Mouse (Mus musculus): ENCODE measurements around the gene Efl1.

Gene Efl1

DNA sequence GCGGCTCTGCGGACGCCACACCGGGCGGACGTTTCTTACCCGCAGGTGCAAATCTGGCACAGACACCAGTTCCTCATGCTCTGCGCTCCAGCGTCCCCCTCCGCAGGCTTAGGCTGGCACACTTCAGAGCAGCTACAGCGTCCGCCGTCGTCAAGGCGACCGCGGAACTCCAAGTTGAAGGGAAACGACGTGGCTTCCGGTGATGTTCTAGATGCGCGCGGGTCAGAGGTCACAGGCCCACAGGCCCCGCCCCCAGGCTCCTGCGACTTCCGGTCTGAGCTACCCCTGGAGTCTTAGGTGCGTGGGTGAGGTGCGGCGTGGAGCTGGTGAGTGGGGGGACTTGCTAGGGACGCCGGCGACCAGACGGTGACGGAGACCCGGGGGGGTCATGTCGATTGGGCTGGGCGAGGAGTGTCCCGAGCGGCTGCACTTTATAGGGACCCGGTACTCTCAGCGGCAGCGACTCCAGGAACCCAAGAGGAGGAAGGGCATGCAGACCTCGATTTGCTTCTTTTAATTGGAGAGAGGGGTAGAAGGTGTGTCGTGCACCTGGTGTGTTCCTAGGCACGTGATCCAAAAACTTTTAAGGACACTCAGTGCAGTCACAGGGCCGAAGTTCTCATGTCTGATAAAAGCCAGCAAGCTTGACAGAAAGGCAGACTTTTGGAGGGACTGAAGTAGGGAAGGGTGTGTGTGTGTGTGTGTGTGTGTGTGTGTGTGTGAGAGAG is at the start of gene Efl1, which contains the start of gene Saxo2:
Gene Efl1, plus strand, starts transcription at position 262 of the 728 bp plus-strand sequence.
Gene Saxo2, minus strand, starts transcription at position 176 of the 728 bp plus-strand sequence.
- peak within 1 kb of the TSS; percentile 85 for H3K4me3 ChIP-seq (replicated peaks; ENCODE audit: low read length)
- TF ChIP-seq POU5F1 (IDR thresholded peaks at IDR 0.05; ENCODE audit: borderline replicate concordance, low read length) (no peak), CTCF (conservative IDR thresholded peaks at IDR 0.05; ENCODE audit: low read length) (no peak), NANOG (IDR thresholded peaks at IDR 0.05; ENCODE audit: borderline replicate concordance, low read length) (no peak)

DNA sequence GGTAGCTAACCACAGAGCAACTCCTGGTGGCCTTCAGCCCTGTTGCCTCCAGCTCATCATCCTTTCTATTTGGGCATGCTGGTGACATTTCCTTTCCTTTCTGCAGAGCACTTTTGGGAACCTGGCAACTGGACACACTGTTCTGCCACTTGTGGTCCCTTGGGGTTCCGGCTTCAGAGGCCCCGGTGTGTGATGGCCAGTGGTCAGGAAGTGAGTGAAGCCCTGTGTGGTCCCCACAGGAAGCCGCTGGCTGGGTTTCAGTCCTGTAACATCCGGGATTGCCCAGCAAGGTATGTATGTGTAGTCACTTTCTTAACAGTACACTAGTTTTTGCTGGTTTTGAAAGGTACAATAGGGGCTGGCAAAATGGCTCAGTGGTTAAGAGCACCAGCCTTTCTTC is 46.4 kb upstream of the Efl1 start:
- TF ChIP-seq CTCF (conservative IDR thresholded peaks at IDR 0.05; ENCODE audit: low read length) (no peak), POU5F1 (IDR thresholded peaks at IDR 0.05; ENCODE audit: borderline replicate concordance, low read length) (no peak), NANOG (IDR thresholded peaks at IDR 0.05; ENCODE audit: borderline replicate concordance, low read length) (no peak)
- Histone ChIP-seq H3K4me1 (replicated peaks; ENCODE audit: low read depth, low read length) (no peaks in the 10 kb centered on the region), H3K9me3 (ENCODE audit: low read length) (no peaks in the 10 kb centered on the region), H3K27me3 (ENCODE audit: insufficient read depth, low read length) (no peaks in the 10 kb centered on the region), H3K4me3 (replicated peaks; ENCODE audit: low read length) (no peak overlapping the region), H3K36me3 (ENCODE audit: insufficient read depth, low read length) (no peaks in the 10 kb centered on the region)

More for the DNA sequence above, at the start of gene Efl1, which contains the start of gene Saxo2:
- Histone ChIP-seq H3K4me1 (replicated peaks; ENCODE audit: low read depth, low read length) (peaks cover 14% of the 10 kb centered on the region), H3K36me3 (ENCODE audit: insufficient read depth, low read length) (peaks cover 17% of the 10 kb centered on the region), H3K9me3 (ENCODE audit: low read length) (0 out of 2 replicates have a peak, but pooled peaks cover 3% of the 10 kb centered on the region), H3K27me3 (ENCODE audit: insufficient read depth, low read length) (no peaks in the 10 kb centered on the region)

DNA sequence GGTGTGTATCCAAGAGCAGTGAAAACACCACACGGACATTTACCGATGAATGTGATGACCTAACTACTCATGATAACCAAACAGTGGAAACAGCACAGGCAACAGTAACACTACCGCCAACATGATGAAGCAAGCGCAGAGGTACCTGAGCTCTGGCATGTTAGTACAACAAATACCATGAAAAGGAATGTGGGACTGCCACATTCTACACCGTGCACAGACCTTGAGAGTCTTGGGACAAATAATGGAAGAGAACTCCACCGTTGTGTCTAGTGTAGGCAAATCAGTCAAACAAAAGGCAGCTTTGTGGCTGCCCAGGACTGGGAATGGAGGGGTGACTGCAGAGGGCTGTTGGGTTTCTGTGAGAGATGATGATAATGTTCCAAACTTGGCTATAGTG is 43.0 kb upstream of the Efl1 start:
- no peaks in the 10 kb centered on the region for H3K4me1 ChIP-seq (replicated peaks; ENCODE audit: low read depth, low read length)
- no peaks in the 10 kb centered on the region for H3K9me3 ChIP-seq (ENCODE audit: low read length)
- H3K4me3 ChIP-seq (replicated peaks; ENCODE audit: low read length) = no peak overlapping the region
- TF ChIP-seq CTCF (conservative IDR thresholded peaks at IDR 0.05; ENCODE audit: low read length) (no peak), NANOG (IDR thresholded peaks at IDR 0.05; ENCODE audit: borderline replicate concordance, low read length) (no peak), POU5F1 (IDR thresholded peaks at IDR 0.05; ENCODE audit: borderline replicate concordance, low read length) (no peak)
- H3K36me3 ChIP-seq (ENCODE audit: insufficient read depth, low read length) = no peaks in the 10 kb centered on the region
- no peaks in the 10 kb centered on the region for H3K27me3 ChIP-seq (ENCODE audit: insufficient read depth, low read length)

DNA sequence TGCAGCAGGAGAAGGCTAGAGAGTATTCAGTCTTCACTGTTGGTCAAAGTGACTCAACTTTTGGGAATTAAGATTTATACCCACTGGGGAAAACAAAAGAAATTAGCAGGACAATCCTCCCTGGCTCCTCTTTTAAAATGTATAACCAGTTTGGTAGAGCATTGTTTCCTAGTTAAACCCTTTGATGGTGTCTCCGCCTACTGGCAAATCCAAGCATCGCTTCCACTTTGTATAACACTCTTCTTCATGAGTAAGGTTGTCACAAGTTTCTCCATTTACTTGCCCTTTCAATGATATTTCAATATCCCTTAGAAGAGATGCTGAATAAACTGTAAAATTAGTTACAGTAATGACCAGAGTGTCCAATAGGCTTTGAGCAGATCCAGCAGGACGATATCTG is 38.8 kb upstream of the Efl1 start:
- no peaks in the 10 kb centered on the region for H3K36me3 ChIP-seq (ENCODE audit: insufficient read depth, low read length)
- H3K27me3 ChIP-seq (ENCODE audit: insufficient read depth, low read length) = no peaks in the 10 kb centered on the region
- no peaks in the 10 kb centered on the region for H3K9me3 ChIP-seq (ENCODE audit: low read length)
- no peak overlapping the region for H3K4me3 ChIP-seq (replicated peaks; ENCODE audit: low read length)
- no peaks in the 10 kb centered on the region for H3K4me1 ChIP-seq (replicated peaks; ENCODE audit: low read depth, low read length)
- no peak for TF ChIP-seq NANOG (IDR thresholded peaks at IDR 0.05; ENCODE audit: borderline replicate concordance, low read length)
- TF ChIP-seq CTCF (conservative IDR thresholded peaks at IDR 0.05; ENCODE audit: low read length) = peak; percentile 32

DNA sequence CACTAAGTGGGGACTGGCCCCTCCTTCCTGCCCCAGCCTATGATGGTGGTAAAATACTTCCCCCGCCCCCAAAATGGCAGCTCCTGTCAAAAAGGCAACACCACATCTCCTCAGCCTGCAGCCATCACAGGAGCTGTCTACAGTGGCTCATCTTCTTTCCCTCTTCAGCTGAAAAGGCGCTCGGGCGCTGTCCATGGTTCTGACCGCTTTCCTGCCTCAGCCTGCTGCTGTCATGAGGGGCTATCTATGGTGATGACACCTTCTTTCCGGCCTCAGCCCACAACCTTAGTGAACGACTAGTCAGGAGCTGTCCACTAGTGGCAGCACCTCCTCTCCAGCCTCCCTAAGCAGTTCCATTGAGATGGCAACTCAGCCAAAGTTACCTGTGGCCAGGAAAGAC is 23.1 kb upstream of the Efl1 start:
- no peaks in the 10 kb centered on the region for H3K27me3 ChIP-seq (ENCODE audit: insufficient read depth, low read length)
- no peaks in the 10 kb centered on the region for H3K9me3 ChIP-seq (ENCODE audit: low read length)
- no peaks in the 10 kb centered on the region for H3K36me3 ChIP-seq (ENCODE audit: insufficient read depth, low read length)
- H3K4me1 ChIP-seq (replicated peaks; ENCODE audit: low read depth, low read length) = no peaks in the 10 kb centered on the region
- TF ChIP-seq POU5F1 (IDR thresholded peaks at IDR 0.05; ENCODE audit: borderline replicate concordance, low read length) = no peak
- no peak for TF ChIP-seq CTCF (conservative IDR thresholded peaks at IDR 0.05; ENCODE audit: low read length)
- no peak overlapping the region for H3K4me3 ChIP-seq (replicated peaks; ENCODE audit: low read length)

DNA sequence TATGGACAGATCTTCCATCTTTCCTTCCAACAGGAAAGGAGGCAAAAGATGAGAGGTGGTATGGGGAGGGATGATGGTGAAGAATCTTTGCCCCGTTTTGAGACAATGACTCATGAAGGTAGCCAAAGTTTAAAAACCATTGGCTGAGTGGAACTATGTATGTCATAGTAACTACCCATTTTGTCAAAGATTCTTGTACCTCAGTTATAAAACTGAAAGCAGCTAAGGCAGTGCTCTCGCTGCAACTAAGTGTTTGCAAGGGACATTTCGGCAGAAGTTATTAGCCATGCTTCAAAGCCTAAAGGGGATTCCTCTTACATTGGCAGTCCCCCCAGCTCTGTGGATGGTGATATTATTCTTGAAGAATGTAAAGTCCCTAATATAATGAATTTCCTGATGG is 1.2 kb upstream of the Efl1 start:
- no peak for TF ChIP-seq POU5F1 (IDR thresholded peaks at IDR 0.05; ENCODE audit: borderline replicate concordance, low read length)
- no peak for TF ChIP-seq CTCF (conservative IDR thresholded peaks at IDR 0.05; ENCODE audit: low read length)
- TF ChIP-seq NANOG (IDR thresholded peaks at IDR 0.05; ENCODE audit: borderline replicate concordance, low read length) = no peak
- H3K27me3 ChIP-seq (ENCODE audit: insufficient read depth, low read length) = no peaks in the 10 kb centered on the region
- no peak overlapping the region for H3K4me3 ChIP-seq (replicated peaks; ENCODE audit: low read length)
- H3K9me3 ChIP-seq (ENCODE audit: low read length) = no peaks in the 10 kb centered on the region
- H3K36me3 ChIP-seq (ENCODE audit: insufficient read depth, low read length) = peaks cover 13% of the 10 kb centered on the region
- peaks cover 14% of the 10 kb centered on the region for H3K4me1 ChIP-seq (replicated peaks; ENCODE audit: low read depth, low read length)

DNA sequence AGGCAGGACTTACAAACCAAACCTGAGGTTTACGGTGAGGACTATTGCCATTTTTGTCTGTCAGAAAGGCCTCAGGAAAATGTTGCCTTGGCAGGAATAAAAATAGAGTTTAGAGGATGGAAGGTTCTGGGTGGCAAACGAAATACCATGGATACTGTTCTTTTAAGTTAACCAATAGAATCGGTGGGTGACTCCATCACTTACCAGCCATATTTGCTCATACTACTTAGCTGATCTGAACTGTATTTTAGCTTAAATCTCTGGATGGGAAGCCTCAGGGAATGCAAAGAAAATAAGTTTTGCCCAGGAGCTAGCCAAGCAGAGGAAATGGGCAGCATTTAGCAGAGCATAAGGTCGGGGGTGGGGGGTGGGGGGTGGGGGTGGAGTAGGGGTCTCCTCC is 505 bp upstream of the Efl1 start:
- no peak for TF ChIP-seq POU5F1 (IDR thresholded peaks at IDR 0.05; ENCODE audit: borderline replicate concordance, low read length)
- TF ChIP-seq CTCF (conservative IDR thresholded peaks at IDR 0.05; ENCODE audit: low read length) = no peak
- TF ChIP-seq NANOG (IDR thresholded peaks at IDR 0.05; ENCODE audit: borderline replicate concordance, low read length) = no peak
- H3K4me1 ChIP-seq (replicated peaks; ENCODE audit: low read depth, low read length) = peaks cover 14% of the 10 kb centered on the region
- 0 out of 2 replicates have a peak, but pooled peaks cover under 1% of the 10 kb centered on the region for H3K9me3 ChIP-seq (ENCODE audit: low read length)
- H3K36me3 ChIP-seq (ENCODE audit: insufficient read depth, low read length) = peaks cover 15% of the 10 kb centered on the region
- peak overlapping the region; percentile 85 for H3K4me3 ChIP-seq (replicated peaks; ENCODE audit: low read length)
- H3K27me3 ChIP-seq (ENCODE audit: insufficient read depth, low read length) = no peaks in the 10 kb centered on the region

DNA sequence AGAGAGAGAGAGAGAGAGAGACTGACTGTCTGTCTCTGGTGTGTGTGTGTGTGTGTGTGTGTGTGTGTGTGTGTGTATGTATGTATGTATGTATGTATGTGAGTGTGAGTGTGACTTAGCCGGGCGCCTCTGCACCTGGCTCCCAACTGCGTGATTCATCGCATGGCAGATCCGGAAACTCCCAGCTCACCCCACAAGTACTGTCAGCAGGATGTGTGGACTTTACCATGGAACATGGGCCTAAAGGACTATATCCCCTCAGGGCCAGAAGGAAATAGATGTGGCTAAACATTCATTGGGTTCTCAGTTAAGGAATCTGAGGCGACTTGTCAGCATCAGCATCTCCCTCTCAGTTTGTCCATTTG is 649 bp downstream of the Efl1 start:
- H3K27me3 ChIP-seq (ENCODE audit: insufficient read depth, low read length) = no peaks in the 10 kb centered on the region

DNA sequence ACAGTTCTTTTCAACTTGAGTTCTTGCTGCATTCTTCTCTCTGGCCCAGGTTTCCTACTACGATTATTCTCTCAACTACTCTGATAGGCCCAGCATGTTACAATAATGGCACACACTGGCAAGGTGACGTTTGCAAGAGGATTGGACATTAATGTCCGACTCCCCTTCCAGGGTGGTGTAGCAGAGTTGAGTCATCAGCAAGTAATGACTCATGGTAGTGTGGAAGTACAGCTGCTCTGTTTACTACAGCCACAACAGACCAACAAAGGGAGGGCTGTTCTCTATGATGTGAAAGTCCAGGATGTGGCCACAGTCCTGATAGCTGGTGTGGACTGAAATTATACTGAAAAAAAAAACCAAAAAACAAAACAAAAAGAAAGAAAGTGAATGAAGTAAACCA is 16.2 kb downstream of the Efl1 start:
- no peaks in the 10 kb centered on the region for H3K9me3 ChIP-seq (ENCODE audit: low read length)
- no peak overlapping the region for H3K4me3 ChIP-seq (replicated peaks; ENCODE audit: low read length)
- no peaks in the 10 kb centered on the region for H3K4me1 ChIP-seq (replicated peaks; ENCODE audit: low read depth, low read length)
- H3K36me3 ChIP-seq (ENCODE audit: insufficient read depth, low read length) = peaks cover 79% of the 10 kb centered on the region
- TF ChIP-seq POU5F1 (IDR thresholded peaks at IDR 0.05; ENCODE audit: borderline replicate concordance, low read length) = no peak
- no peak for TF ChIP-seq CTCF (conservative IDR thresholded peaks at IDR 0.05; ENCODE audit: low read length)
- TF ChIP-seq NANOG (IDR thresholded peaks at IDR 0.05; ENCODE audit: borderline replicate concordance, low read length) = no peak
- no peaks in the 10 kb centered on the region for H3K27me3 ChIP-seq (ENCODE audit: insufficient read depth, low read length)

More for the DNA sequence above, 649 bp downstream of the Efl1 start:
- TF ChIP-seq NANOG (IDR thresholded peaks at IDR 0.05; ENCODE audit: borderline replicate concordance, low read length) (no peak), POU5F1 (IDR thresholded peaks at IDR 0.05; ENCODE audit: borderline replicate concordance, low read length) (no peak), CTCF (conservative IDR thresholded peaks at IDR 0.05; ENCODE audit: low read length) (no peak)
- Histone ChIP-seq H3K4me3 (replicated peaks; ENCODE audit: low read length) (peak overlapping the region; percentile 85), H3K4me1 (replicated peaks; ENCODE audit: low read depth, low read length) (peaks cover 14% of the 10 kb centered on the region), H3K9me3 (ENCODE audit: low read length) (peaks cover 3% of the 10 kb centered on the region; the same call in 1 of the 2 replicates), H3K36me3 (ENCODE audit: insufficient read depth, low read length) (peaks cover 17% of the 10 kb centered on the region)
